Mouse (Mus musculus): ENCODE data around the gene St8sia1. TPM values are rescaled to one million over a fixed set of nuclear protein-coding genes. Genes with fewer than 3 reads are reported as not detected.

St8sia1 gene
- polyA plus RNA-seq, 1 experiment from 2014 or later, result 3.5 TPM

DNA sequence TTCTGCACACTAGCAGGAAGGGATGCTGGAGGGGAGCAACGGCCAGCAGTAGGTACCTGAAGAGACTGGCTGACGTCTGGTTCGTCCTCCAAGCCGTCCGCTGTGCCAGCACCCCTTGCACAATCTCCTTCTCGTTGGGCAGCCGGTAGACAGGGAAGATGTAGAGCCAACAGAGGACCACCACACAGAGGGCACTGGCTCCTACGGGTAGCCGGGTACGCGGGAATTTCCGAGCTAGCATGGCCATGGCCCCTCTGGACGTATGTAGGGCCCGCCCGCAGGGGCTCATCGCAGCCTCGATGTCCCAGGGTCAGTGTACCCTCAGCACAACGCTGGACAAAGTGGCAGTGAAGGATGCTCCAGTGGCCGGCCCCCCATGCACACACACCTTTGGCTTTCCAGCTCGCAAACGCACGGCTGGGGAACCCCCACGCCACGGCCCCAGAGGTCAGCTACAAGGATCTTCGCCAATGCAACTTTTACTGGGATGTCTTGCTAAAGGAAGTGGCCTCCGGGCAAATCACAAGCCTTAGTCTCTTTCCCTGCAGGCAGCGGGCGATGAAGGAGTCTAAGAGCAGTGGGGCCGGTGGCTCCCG lies 674 bp downstream of the St8sia1 start:
- Histone ChIP-seq H3K4me1 (ENCODE audit: control insufficient read depth, insufficient read depth, low read length) (no peaks in the 10 kb centered on the region), H3K9ac (ENCODE audit: low read depth, low read length) (peak overlapping the region; percentile 68), H3K9me3 (ENCODE audit: control insufficient read depth, low read length) (no peaks in the 10 kb centered on the region), H3K4me2 (replicated peaks; ENCODE audit: low read depth, low read length) (peak overlapping the region; percentile 94), H3K27ac (ENCODE audit: low read depth, low read length) (no peak overlapping the region), H3K36me3 (ENCODE audit: control insufficient read depth, insufficient read depth, low read length) (no peaks in the 10 kb centered on the region), H3K4me3 (ENCODE audit: low read length) (peak overlapping the region; percentile 54), H3K27me3 (ENCODE audit: control insufficient read depth, insufficient read depth, low read length) (peaks cover 12% of the 10 kb centered on the region)
- ATAC-seq (ENCODE audit: low FRiP score, low TSS enrichment), result peak; percentile 38; the same call in 1 of the 2 replicates
- WGBS, result 28% methylated on average over 30 of the region's 30 CpGs

DNA sequence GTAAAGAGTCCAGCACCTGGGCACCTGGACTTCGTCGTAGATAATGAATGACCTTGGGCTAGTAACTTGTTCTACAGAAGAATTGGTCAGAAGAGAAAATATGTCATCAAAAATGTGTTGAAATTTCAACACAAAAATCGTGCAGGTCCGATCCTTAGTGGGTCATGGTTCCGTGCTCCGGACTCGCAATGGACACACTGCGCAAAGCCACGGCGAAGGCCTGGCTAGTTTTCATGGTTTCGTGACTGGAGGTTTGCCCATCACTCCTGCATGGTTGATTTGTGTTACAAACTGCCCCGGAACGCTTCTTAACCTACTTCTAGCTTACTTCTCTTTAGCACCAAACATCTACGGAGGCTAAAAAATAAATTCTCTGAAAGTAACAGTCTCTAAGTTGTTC lies 1.4 kb downstream of the St8sia1 start:
- H3K4me3 ChIP-seq (ENCODE audit: low read length), result peak overlapping the region; percentile 54
- WGBS, result 83% methylated on average over 14 of the region's 14 CpGs

DNA sequence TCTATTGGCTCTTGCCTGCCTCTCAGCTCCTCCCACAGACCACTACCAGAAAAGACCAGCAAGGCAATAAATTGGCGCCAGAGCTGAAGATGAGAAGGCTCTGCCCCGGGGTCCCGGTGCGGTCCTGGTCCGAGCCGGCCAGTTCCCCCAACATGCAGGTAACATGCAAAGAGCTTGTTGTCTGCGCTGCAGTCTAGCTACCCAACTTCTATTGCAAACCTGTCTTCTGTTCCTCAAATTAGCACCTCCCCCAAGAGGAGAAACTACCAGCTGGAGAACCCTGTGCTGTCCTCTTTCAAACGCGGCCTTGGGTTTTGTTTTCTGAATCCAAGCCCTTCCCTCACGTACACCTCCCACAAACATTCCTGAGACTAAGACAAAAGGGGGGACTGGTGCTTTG lies 1.8 kb downstream of the St8sia1 start:
- H3K4me2 ChIP-seq (replicated peaks; ENCODE audit: low read depth, low read length), result peak overlapping the region; percentile 94
- H3K27me3 ChIP-seq (ENCODE audit: control insufficient read depth, insufficient read depth, low read length), result peaks cover 12% of the 10 kb centered on the region
- no peaks in the 10 kb centered on the region for H3K4me1 ChIP-seq (ENCODE audit: control insufficient read depth, insufficient read depth, low read length)
- peak overlapping the region; percentile 54 for H3K4me3 ChIP-seq (ENCODE audit: low read length)
- no peaks in the 10 kb centered on the region for H3K9me3 ChIP-seq (ENCODE audit: control insufficient read depth, low read length)
- no peak for ATAC-seq (ENCODE audit: low FRiP score, low TSS enrichment)
- no peak overlapping the region for H3K27ac ChIP-seq (ENCODE audit: low read depth, low read length)
- no peaks in the 10 kb centered on the region for H3K36me3 ChIP-seq (ENCODE audit: control insufficient read depth, insufficient read depth, low read length)
- WGBS, result 65% methylated on average over 10 of the region's 10 CpGs
- H3K9ac ChIP-seq (ENCODE audit: low read depth, low read length), result no peak overlapping the region

More for the DNA sequence above, 1.4 kb downstream of the St8sia1 start:
- Histone ChIP-seq H3K36me3 (ENCODE audit: control insufficient read depth, insufficient read depth, low read length) (no peaks in the 10 kb centered on the region), H3K9ac (ENCODE audit: low read depth, low read length) (peak overlapping the region; percentile 34; the same call in 1 of the 2 replicates), H3K9me3 (ENCODE audit: control insufficient read depth, low read length) (no peaks in the 10 kb centered on the region), H3K4me2 (replicated peaks; ENCODE audit: low read depth, low read length) (peak overlapping the region; percentile 94), H3K4me1 (ENCODE audit: control insufficient read depth, insufficient read depth, low read length) (no peaks in the 10 kb centered on the region), H3K27ac (ENCODE audit: low read depth, low read length) (no peak overlapping the region), H3K27me3 (ENCODE audit: control insufficient read depth, insufficient read depth, low read length) (peaks cover 12% of the 10 kb centered on the region)
- ATAC-seq (ENCODE audit: low FRiP score, low TSS enrichment), result no peak

GRCm38 (mm10) chr6:142961721-142962455 lies 2.4 kb downstream of the St8sia1 start:
- H3K4me2 ChIP-seq (replicated peaks; ENCODE audit: low read depth, low read length), result peak overlapping the region; percentile 94

GRCm38 (mm10) chr6:142956556-142956955 lies 7.7 kb downstream of the St8sia1 start:
- H3K27me3 ChIP-seq (ENCODE audit: control insufficient read depth, insufficient read depth, low read length), result no peaks in the 10 kb centered on the region
- H3K4me1 ChIP-seq (ENCODE audit: control insufficient read depth, insufficient read depth, low read length), result no peaks in the 10 kb centered on the region
- H3K36me3 ChIP-seq (ENCODE audit: control insufficient read depth, insufficient read depth, low read length), result no peaks in the 10 kb centered on the region
- ATAC-seq (ENCODE audit: low FRiP score, low TSS enrichment), result no peak
- 88% methylated on average over 4 of the region's 4 CpGs for WGBS
- no peaks in the 10 kb centered on the region for H3K9me3 ChIP-seq (ENCODE audit: control insufficient read depth, low read length)
- H3K4me3 ChIP-seq (ENCODE audit: low read length), result no peak overlapping the region
- H3K9ac ChIP-seq (ENCODE audit: low read depth, low read length), result no peak overlapping the region
- H3K27ac ChIP-seq (ENCODE audit: low read depth, low read length), result no peak overlapping the region
- H3K4me2 ChIP-seq (replicated peaks; ENCODE audit: low read depth, low read length), result no peak overlapping the region

More at GRCm38 (mm10) chr6:142961721-142962455, 2.4 kb downstream of the St8sia1 start:
- no peaks in the 10 kb centered on the region for H3K36me3 ChIP-seq (ENCODE audit: control insufficient read depth, insufficient read depth, low read length)
- 82% methylated on average over 9 of the region's 9 CpGs for WGBS
- ATAC-seq (ENCODE audit: low FRiP score, low TSS enrichment), result no peak
- H3K4me3 ChIP-seq (ENCODE audit: low read length), result peak overlapping the region; percentile 54; the same call in 1 of the 2 replicates
- H3K4me1 ChIP-seq (ENCODE audit: control insufficient read depth, insufficient read depth, low read length), result no peaks in the 10 kb centered on the region
- peaks cover 12% of the 10 kb centered on the region for H3K27me3 ChIP-seq (ENCODE audit: control insufficient read depth, insufficient read depth, low read length)
- H3K9ac ChIP-seq (ENCODE audit: low read depth, low read length), result no peak overlapping the region
- no peaks in the 10 kb centered on the region for H3K9me3 ChIP-seq (ENCODE audit: control insufficient read depth, low read length)
- H3K27ac ChIP-seq (ENCODE audit: low read depth, low read length), result no peak overlapping the region

- Histone ChIP-seq H3K9ac (ENCODE audit: low read depth, low read length) (no peak overlapping the region), H3K36me3 (ENCODE audit: control insufficient read depth, insufficient read depth, low read length) (no peaks in the 10 kb centered on the region), H3K27me3 (ENCODE audit: control insufficient read depth, insufficient read depth, low read length) (no peaks in the 10 kb centered on the region), H3K4me1 (ENCODE audit: control insufficient read depth, insufficient read depth, low read length) (no peaks in the 10 kb centered on the region), H3K27ac (ENCODE audit: low read depth, low read length) (no peak overlapping the region), H3K4me2 (replicated peaks; ENCODE audit: low read depth, low read length) (no peak overlapping the region), H3K9me3 (ENCODE audit: control insufficient read depth, low read length) (no peaks in the 10 kb centered on the region), H3K4me3 (ENCODE audit: low read length) (no peak overlapping the region)
- ATAC-seq (ENCODE audit: low FRiP score, low TSS enrichment), result no peak
- 89% methylated on average over 3 of the region's 3 CpGs for WGBS
Measured at GRCm38 (mm10) chr6:142955281-142955680, 9.0 kb downstream of the St8sia1 start.

DNA sequence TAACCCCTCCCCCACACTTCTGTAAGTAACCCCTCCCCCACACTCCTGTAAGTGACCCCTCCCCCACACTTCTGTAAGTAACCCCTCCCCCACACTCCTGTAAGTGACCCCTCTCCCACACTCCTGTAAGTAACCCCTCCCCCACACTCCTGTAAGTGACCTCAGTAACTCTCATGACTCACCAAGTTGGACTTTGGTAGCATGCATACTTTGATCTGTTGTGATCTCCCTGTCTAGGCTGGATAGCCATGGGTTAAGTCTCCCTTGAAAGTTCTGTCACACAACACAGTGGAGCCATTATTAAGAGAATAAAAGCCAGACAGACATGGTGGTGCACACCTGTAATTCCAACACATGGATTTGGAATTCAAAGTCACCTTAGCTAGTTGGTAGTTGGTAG lies 11.1 kb downstream of the St8sia1 start:
- H3K27ac ChIP-seq (ENCODE audit: low read depth, low read length), result no peak overlapping the region
- no peak overlapping the region for H3K4me3 ChIP-seq (ENCODE audit: low read length)
- no peaks in the 10 kb centered on the region for H3K36me3 ChIP-seq (ENCODE audit: control insufficient read depth, insufficient read depth, low read length)
- H3K9me3 ChIP-seq (ENCODE audit: control insufficient read depth, low read length), result no peaks in the 10 kb centered on the region
- H3K4me2 ChIP-seq (replicated peaks; ENCODE audit: low read depth, low read length), result no peak overlapping the region
- ATAC-seq (ENCODE audit: low FRiP score, low TSS enrichment), result no peak
- H3K27me3 ChIP-seq (ENCODE audit: control insufficient read depth, insufficient read depth, low read length), result no peaks in the 10 kb centered on the region
- no peak overlapping the region for H3K9ac ChIP-seq (ENCODE audit: low read depth, low read length)
- H3K4me1 ChIP-seq (ENCODE audit: control insufficient read depth, insufficient read depth, low read length), result no peaks in the 10 kb centered on the region

DNA sequence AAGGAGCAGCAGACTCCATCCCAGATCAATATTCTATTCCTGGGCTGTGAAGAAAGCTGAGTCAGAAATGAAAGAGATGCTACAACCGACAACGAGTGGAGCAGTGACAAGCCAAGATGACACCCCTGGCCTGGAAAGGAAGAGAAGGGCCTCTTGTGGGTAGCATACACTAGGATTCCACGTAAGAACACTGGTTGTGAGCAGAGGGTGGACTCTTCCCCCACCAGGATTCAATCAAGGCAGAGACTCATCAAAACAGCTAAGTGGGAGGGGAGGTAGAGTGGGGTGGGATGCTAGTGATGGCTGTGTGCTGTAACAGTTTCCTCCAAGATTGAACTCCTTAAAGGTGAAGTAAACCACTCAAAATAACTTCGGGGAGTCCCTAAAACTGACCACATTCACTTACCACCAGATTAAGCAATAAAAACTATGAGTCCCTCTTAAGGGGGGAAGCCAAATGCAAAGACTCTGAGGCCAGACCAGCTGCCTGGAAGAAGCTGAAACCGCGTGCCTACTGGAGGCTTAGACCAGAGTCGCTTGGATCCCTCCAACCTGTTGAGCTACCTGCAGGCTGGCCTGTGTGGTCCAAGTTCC lies 11.8 kb downstream of the St8sia1 start:
- Histone ChIP-seq H3K4me1 (ENCODE audit: control insufficient read depth, insufficient read depth, low read length) (no peaks in the 10 kb centered on the region), H3K27me3 (ENCODE audit: control insufficient read depth, insufficient read depth, low read length) (no peaks in the 10 kb centered on the region), H3K4me2 (replicated peaks; ENCODE audit: low read depth, low read length) (no peak overlapping the region), H3K27ac (ENCODE audit: low read depth, low read length) (no peak overlapping the region), H3K9me3 (ENCODE audit: control insufficient read depth, low read length) (no peaks in the 10 kb centered on the region), H3K9ac (ENCODE audit: low read depth, low read length) (no peak overlapping the region), H3K36me3 (ENCODE audit: control insufficient read depth, insufficient read depth, low read length) (no peaks in the 10 kb centered on the region), H3K4me3 (ENCODE audit: low read length) (no peak overlapping the region)
- ATAC-seq (ENCODE audit: low FRiP score, low TSS enrichment), result no peak
- 95% methylated on average over 7 of the region's 7 CpGs for WGBS
